Mouse (Mus musculus) common myeloid progenitor, adult 5-6 weeks (primary cell): ENCODE data around the gene Dnajc8. TPM values are rescaled to one million over a fixed set of nuclear protein-coding genes. Genes with fewer than 3 reads are reported as not detected.

Experiments
- ATAC-seq: replicated peaks from 2 replicates; pipeline ENCODE4 v1.8.0; 2016; ENCODE audit warnings: low read depth, mild to moderate bottlenecking, moderate TSS enrichment, inconsistent platforms; ENCODE audit not compliant: poor library complexity, severe bottlenecking
- total RNA-seq: library from RNA; stranded (forward); fragments of 200-1000, 187-1606 nt; gene quantifications from 2 replicates; pipeline ENCODE4 v1.2.3, GENCODE M21; 2017

The Dnajc8 gene
- total RNA-seq, 1 experiment from 2014 or later: 412 TPM

DNA sequence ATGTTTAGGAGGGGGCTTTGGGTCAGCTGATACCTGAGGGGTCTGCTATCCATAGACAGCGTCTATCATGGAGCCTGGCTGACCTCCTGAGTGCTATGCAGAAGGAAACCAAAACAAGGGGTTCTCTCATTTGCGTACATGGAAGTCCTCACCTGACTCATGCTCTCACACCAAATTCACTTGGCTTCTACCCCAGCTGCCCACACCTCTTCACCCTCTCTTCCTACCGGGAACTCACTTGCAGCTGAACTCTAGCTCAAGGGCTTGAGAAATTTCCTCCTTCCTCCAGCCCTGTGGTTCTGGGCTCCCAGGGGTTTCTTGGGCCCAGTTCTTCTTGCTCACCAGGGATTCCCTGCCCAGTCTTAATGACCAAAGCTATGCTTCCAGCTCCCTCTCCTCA lies 27.9 kb downstream of the Dnajc8 start:
- ATAC-seq: no peak

- ATAC-seq: peak; percentile 99
Observed at GRCm38 (mm10) chr4:132563965-132564364, 28.6 kb downstream of the Dnajc8 start, which contains the start of gene Ptafr. TSS of gene Ptafr (plus strand) at chr4:132564067.

GRCm38 (mm10) chr4:132565089-132565747 lies 29.9 kb downstream of the Dnajc8 start:
- ATAC-seq: no peak

DNA sequence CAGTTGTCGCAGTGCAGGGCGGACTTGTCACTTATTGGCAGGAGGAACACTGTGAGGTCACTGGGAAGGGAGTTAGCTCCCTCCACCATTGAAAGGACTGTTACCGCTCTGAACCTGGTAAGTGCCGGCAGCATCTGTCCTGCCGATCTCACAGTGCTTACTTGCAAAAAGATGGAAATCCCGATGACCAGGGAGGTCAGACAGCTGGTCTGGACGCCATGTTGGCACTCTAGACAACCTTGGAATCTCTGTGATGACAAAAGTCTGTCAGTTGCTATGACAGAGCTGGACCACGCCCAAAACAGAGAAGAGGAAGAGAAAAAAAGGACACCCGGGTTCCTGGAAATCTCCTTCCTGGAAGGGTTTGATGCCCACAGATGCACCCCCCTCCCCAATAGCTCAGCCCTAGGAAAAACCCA lies 32.0 kb downstream of the Dnajc8 start:
- no peak for ATAC-seq

- no peak for ATAC-seq
Observed at GRCm38 (mm10) chr4:132569115-132569514, 33.8 kb downstream of the Dnajc8 start.

GRCm38 (mm10) chr4:132571190-132571589 lies 35.8 kb downstream of the Dnajc8 start:
- ATAC-seq: no peak

DNA sequence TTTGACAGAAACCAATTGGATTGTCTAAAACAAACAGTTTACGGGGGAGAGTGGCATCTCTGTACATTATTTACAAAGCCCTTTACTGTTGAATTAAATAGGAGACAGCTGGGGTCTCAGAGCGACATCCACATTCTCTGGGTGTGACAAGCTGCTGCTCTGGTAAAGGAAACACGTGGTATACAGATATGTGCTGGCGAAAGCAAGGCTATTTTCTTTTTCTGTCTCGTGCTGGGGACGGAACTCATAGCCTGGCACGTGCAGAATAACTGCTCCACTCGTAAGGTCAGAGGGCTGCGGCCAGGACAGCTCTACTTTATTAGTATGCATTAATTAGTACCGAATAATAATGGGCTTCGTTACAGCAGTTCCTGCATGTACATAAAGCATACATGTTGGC lies 38.0 kb downstream of the Dnajc8 start:
- ATAC-seq: peak; percentile 54; the same call in 1 of the 2 replicates

DNA sequence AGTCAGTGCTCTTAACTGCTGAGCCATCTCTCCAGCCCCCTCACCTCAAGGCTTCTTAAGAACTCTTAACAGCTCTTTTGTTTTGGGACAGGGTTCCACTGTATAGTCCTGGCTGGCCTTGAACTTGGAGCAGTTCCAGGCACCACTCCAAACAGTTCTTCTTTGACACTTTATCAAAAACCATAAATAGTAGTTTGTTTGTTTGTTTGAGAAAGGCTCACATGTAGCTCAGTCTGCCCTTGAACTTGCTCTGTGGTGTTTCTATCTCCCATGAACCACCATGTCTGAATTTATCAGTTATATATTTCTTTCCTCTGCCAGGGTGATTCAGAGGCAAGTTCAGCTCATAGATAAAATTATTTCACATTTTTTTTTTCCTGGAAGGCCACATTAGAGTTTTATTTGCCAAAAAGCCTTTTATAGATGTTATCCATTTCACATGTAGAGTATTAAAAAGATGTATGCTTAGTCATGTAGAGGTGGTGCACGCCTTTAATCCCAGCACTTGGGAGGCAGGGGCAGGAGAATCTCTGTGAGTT lies 39.5 kb downstream of the Dnajc8 start:
- ATAC-seq: no peak

- no peak for ATAC-seq
Observed at GRCm38 (mm10) chr4:132583781-132584180, 48.4 kb downstream of the Dnajc8 start.

DNA sequence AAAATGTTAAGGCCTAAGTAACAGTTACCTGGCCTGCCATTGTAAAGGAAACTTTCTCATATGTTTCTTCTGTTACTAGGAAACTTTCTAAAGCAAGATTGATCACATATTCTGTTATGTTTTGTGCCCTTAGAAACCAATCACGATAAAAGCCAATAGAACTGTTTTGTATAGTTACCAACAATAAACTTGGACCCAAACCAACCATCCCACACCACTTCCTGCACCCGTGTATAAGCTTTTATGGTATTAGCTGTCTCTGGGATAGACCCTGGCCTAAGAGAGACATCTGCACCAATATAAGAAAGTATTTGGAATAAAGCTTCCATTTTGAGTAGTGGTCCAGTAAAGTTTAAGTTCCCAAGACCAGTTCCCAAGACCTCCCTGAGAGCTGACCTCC lies 49.6 kb downstream of the Dnajc8 start:
- no peak for ATAC-seq

DNA sequence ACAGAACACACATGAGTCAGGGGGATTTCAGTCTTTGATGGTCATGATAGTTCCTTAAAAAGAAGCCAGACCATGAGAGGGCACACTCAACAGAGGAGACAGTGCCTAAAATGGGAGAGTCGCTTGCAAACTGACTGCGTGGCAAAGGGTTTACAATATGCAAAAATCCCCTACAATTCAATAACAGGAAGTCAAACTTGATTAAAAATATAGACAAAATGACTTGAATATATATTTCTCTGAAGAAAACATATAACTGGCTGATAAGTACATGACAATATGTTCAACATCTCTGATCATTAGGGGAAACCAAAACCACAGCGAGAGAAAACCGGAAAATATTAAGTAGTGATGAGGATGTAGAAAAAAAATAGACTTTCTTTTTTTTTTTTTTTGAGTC lies 50.9 kb downstream of the Dnajc8 start:
- ATAC-seq: no peak

DNA sequence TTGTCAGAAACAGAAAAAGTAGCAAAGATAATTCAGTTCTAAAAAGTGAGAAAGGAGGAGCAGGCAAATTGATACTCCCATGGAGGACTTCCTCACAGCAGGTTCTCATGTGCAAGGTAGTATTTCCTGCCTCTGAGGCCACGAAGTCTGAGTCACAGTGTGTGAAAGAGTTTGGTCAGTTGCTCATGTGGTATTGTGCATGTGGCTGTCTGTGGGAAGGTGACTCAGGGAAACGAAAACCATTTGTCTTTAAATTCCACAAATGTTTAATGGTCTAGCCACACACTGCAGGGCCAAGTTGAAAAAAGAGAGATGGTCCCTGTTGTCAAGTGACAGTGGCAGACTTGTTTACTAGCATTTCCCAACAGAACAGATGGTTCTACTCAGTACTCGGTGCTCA lies 53.2 kb downstream of the Dnajc8 start:
- 0 out of 2 replicates have a peak, but pooled peaks have one; percentile 30 for ATAC-seq

- ATAC-seq: no peak
Observed at GRCm38 (mm10) chr4:132590642-132591041, 55.3 kb downstream of the Dnajc8 start.

- ATAC-seq: peak; percentile 84
Observed at GRCm38 (mm10) chr4:132592958-132593357, 57.6 kb downstream of the Dnajc8 start.

- ATAC-seq: no peak
Observed at GRCm38 (mm10) chr4:132594191-132594590, 58.8 kb downstream of the Dnajc8 start.

DNA sequence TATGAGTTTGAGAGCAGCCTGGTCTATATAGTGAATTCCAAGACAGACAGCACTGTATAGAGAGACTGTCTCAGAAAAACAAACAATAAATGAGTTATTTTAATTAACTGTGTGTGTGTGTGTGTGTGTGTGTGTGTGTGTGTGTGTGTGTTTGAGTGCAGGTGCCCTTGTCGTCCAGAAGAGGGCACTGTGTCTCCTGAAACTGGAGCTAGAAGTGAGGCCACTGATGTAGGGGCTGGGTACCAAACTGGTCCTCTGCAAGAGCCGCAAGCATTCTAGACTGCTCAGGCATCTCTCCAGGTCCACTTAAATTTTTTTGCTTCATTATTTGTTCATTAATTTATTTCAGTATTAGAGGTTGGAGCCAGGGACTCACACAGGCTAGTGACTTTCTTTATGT lies 63.5 kb downstream of the Dnajc8 start:
- no peak for ATAC-seq

GRCm38 (mm10) chr4:132599764-132600163 lies 64.4 kb downstream of the Dnajc8 start:
- ATAC-seq: no peak

GRCm38 (mm10) chr4:132600465-132600864 lies 65.1 kb downstream of the Dnajc8 start:
- no peak for ATAC-seq

GRCm38 (mm10) chr4:132601242-132601641 lies 65.9 kb downstream of the Dnajc8 start:
- 0 out of 2 replicates have a peak, but pooled peaks have one; percentile 32 for ATAC-seq
